Mouse (Mus musculus) forelimb bud, embryonic 11.5 days (tissue): ENCODE results near the gene Cltc.

ENCODE experiments used
- DNase-seq: peaks from one replicate; pipeline ENCODE4 v3.0.0-alpha.2; 2012; ENCODE audit warnings: low read depth, low spot score

Gene Cltc

GRCm38 (mm10) chr11:86683395-86684125 lies 73.8 kb downstream of the Cltc start, which contains the start of the genes Vmp1 and Ptrh2:
Gene Vmp1 (minus strand): TSS chr11:86683836.
Gene Ptrh2 (plus strand): TSS chr11:86683985.
- peak; percentile 96 for DNase-seq

- no peak for DNase-seq
Measured at GRCm38 (mm10) chr11:86682861-86683260, 74.5 kb downstream of the Cltc start.

- no peak for DNase-seq
Measured at GRCm38 (mm10) chr11:86681423-86681822, 75.9 kb downstream of the Cltc start.

- DNase-seq = no peak
Measured at GRCm38 (mm10) chr11:86680729-86681128, 76.6 kb downstream of the Cltc start.

- DNase-seq = no peak
Measured at GRCm38 (mm10) chr11:86678957-86679356, 78.4 kb downstream of the Cltc start.

GRCm38 (mm10) chr11:86675520-86675919 lies 81.8 kb downstream of the Cltc start:
- DNase-seq = no peak

GRCm38 (mm10) chr11:86672772-86673171 lies 84.6 kb downstream of the Cltc start:
- no peak for DNase-seq

GRCm38 (mm10) chr11:86671041-86671675 lies 86.2 kb downstream of the Cltc start:
- no peak for DNase-seq

- DNase-seq = no peak
Measured at GRCm38 (mm10) chr11:86668169-86668568, 89.2 kb downstream of the Cltc start.

- DNase-seq = no peak
Measured at GRCm38 (mm10) chr11:86667553-86667952, 89.8 kb downstream of the Cltc start.

- no peak for DNase-seq
Measured at GRCm38 (mm10) chr11:86664406-86664805, 93.0 kb downstream of the Cltc start.

GRCm38 (mm10) chr11:86663977-86664376 lies 93.4 kb downstream of the Cltc start:
- no peak for DNase-seq

- no peak for DNase-seq
Measured at GRCm38 (mm10) chr11:86662986-86663895, 94.1 kb downstream of the Cltc start.

GRCm38 (mm10) chr11:86657863-86658262 lies 99.5 kb downstream of the Cltc start:
- DNase-seq = no peak

GRCm38 (mm10) chr11:86656849-86657567 lies 100.4 kb downstream of the Cltc start:
- no peak for DNase-seq

GRCm38 (mm10) chr11:86655671-86656070 lies 101.7 kb downstream of the Cltc start:
- peak; percentile 24 for DNase-seq

GRCm38 (mm10) chr11:86654096-86654495 lies 103.3 kb downstream of the Cltc start:
- no peak for DNase-seq

- DNase-seq = peak; percentile 54
Measured at GRCm38 (mm10) chr11:86653446-86653845, 103.9 kb downstream of the Cltc start.

GRCm38 (mm10) chr11:86652578-86652979 lies 104.8 kb downstream of the Cltc start:
- no peak for DNase-seq

- DNase-seq = no peak
Measured at GRCm38 (mm10) chr11:86650676-86651075, 106.7 kb downstream of the Cltc start.

GRCm38 (mm10) chr11:86649542-86649941 lies 107.8 kb downstream of the Cltc start:
- DNase-seq = no peak
